Mouse (Mus musculus) myocyte (in vitro differentiated cells): ENCODE measurements at regions not wholly inside any gene's neighbourhood (a gene's known extent, or its start where the extent isn't known, plus 50 kb on each side); places are given as distances from the start of the nearest gene placed in this dataset.

ENCODE experiments used
- CEBPB ChIP-seq: IDR thresholded peaks from 2 replicates; pipeline ENCODE4 v1.6.1; 2011; ENCODE audit warnings: mild to moderate bottlenecking, moderate library complexity; ENCODE audit not compliant: poor library complexity, insufficient read depth, severe bottlenecking
- E2F4 ChIP-seq: IDR thresholded peaks from one replicate; pipeline ENCODE4 v1.6.1; 2011; ENCODE audit warnings: mild to moderate bottlenecking, control low read depth, moderate library complexity; ENCODE audit not compliant: insufficient read depth
- POLR2A ChIP-seq: IDR thresholded peaks from one replicate; pipeline ENCODE4 v1.6.1; 2011; ENCODE audit warnings: low read depth, mild to moderate bottlenecking, control low read depth, moderate library complexity; ENCODE audit not compliant: insufficient read length
- POLR2AphosphoS2 ChIP-seq: IDR thresholded peaks from one replicate; pipeline ENCODE4 v1.6.1; 2011; ENCODE audit warnings: low read depth, control low read depth; ENCODE audit not compliant: insufficient read length

- TF ChIP-seq POLR2AphosphoS2 (no peak), POLR2A (no peak), E2F4 (no peak), CEBPB (no peak)
Observed at GRCm38 (mm10) chr15:25509584-25509983, 96.0 kb upstream of the Basp1 start.
